Mouse (Mus musculus): ENCODE measurements at regions not wholly inside any gene's neighbourhood (a gene's known extent, or its start where the extent isn't known, plus 50 kb on each side); places are given as distances from the start of the nearest gene placed in this dataset.
A peak's percentile ranks its signal among the peaks of the same experiment; 100 is the strongest.

- DNase-seq (ENCODE audit: low spot score in 2 of 2) = no peak
Observed at GRCm38 (mm10) chr10:25118674-25119670, 188.7 kb downstream of the Akap7 start.

- DNase-seq (ENCODE audit: low spot score in 2 of 2) = no peak
Observed at GRCm38 (mm10) chr10:25114316-25114715, 187.0 kb upstream of the Arg1 start.

- DNase-seq (ENCODE audit: low spot score in 2 of 2) = no peak
Observed at GRCm38 (mm10) chr10:25112449-25113171, 185.3 kb upstream of the Arg1 start.

- DNase-seq (ENCODE audit: low spot score in 2 of 2) = peak; percentile 34 to 51
Observed at GRCm38 (mm10) chr10:25111636-25112422, 184.5 kb upstream of the Arg1 start.

- DNase-seq (ENCODE audit: low spot score in 2 of 2) = no peak
Observed at GRCm38 (mm10) chr10:25111181-25111580, 183.9 kb upstream of the Arg1 start.

GRCm38 (mm10) chr10:25098070-25098469 lies 170.8 kb upstream of the Arg1 start:
- no peak for DNase-seq (ENCODE audit: low spot score in 2 of 2)

GRCm38 (mm10) chr10:25089705-25090386 lies 162.6 kb upstream of the Arg1 start:
- DNase-seq (ENCODE audit: low spot score in 2 of 2) = no peak

GRCm38 (mm10) chr10:25086745-25087144 lies 159.5 kb upstream of the Arg1 start:
- no peak for DNase-seq (ENCODE audit: low spot score in 2 of 2)

GRCm38 (mm10) chr10:25082930-25083329 lies 155.6 kb upstream of the Arg1 start:
- DNase-seq (ENCODE audit: low spot score in 2 of 2) = no peak

GRCm38 (mm10) chr10:25072617-25073016 lies 145.3 kb upstream of the Arg1 start:
- no peak for DNase-seq (ENCODE audit: low spot score in 2 of 2)

GRCm38 (mm10) chr10:25068301-25068700 lies 141.0 kb upstream of the Arg1 start:
- no peak for DNase-seq (ENCODE audit: low spot score in 2 of 2)

GRCm38 (mm10) chr10:25064701-25065362 lies 137.5 kb upstream of the Arg1 start:
- DNase-seq (ENCODE audit: low spot score in 2 of 2) = no peak

GRCm38 (mm10) chr10:25061402-25062055 lies 134.2 kb upstream of the Arg1 start:
- DNase-seq (ENCODE audit: low spot score in 2 of 2) = no peak

GRCm38 (mm10) chr10:25058694-25059093 lies 131.4 kb upstream of the Arg1 start:
- DNase-seq (ENCODE audit: low spot score in 2 of 2) = no peak

- no peak for DNase-seq (ENCODE audit: low spot score in 2 of 2)
Observed at GRCm38 (mm10) chr10:25051998-25052397, 124.7 kb upstream of the Arg1 start.

GRCm38 (mm10) chr10:25051368-25051874 lies 124.1 kb upstream of the Arg1 start:
- DNase-seq (ENCODE audit: low spot score in 2 of 2) = no peak

- DNase-seq (ENCODE audit: low spot score in 2 of 2) = no peak
Observed at GRCm38 (mm10) chr10:25041221-25041620, 113.9 kb upstream of the Arg1 start.

GRCm38 (mm10) chr10:25039926-25040325 lies 112.6 kb upstream of the Arg1 start:
- no peak for DNase-seq (ENCODE audit: low spot score in 2 of 2)

- no peak for DNase-seq (ENCODE audit: low spot score in 2 of 2)
Observed at GRCm38 (mm10) chr10:25036928-25037327, 109.6 kb upstream of the Arg1 start.

GRCm38 (mm10) chr10:25035363-25035762 lies 108.1 kb upstream of the Arg1 start:
- no peak for DNase-seq (ENCODE audit: low spot score in 2 of 2)

All from frontal cortex, postnatal 36 days (tissue).